Mouse (Mus musculus) ovary, postnatal 36 days (tissue): ENCODE measurements around the gene Snx13.

Source experiments
- DNase-seq: peaks from one replicate; pipeline ENCODE4 v3.0.0; 2022; ENCODE audit warnings: low spot score, mixed read lengths

Gene Snx13

DNA sequence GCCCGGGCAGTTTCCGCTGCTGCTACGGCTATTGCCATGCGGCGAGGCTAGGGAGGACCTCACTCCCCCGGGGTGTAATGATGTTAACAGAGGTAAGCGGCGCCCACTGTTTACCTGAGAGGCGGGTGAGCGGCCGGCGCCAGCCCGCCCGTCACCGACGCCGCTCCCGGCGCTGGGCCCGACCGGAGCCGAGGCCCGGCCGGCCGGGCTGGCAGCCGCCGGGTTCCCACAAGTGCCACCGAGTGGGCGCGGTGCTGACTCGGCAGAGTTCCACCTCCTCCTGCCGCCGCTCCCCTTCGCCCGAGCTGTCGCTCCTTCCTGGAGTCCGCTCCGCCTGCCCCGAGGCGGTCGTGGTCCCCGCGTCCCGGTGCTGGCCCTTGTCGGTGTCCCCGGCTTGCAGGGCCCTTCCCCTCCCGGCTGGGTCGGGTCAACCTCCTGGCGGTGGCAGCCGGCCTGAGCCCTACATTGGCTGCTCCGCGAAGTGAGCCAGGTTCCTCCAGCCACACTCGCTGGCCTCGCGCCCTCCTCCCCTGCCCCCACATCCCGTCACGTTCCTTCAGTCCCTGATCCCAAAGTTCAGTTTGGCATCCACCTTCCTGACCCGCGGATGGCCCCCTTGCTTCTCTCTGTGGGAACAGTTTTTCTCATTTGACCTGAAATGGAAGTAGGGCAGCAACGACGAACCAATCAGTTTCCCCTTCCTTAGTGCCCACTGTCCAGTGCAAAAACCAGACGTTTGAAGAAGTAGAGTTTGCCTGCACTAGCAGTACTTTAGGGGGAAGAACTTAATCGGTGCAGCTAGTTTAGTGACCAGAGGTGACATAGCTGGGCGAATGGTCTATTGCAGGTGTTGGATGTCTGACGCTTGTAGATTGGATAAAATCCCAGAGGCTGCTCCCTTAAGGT, 587 bp downstream of the Snx13 start:
- peak; percentile 60 for DNase-seq

DNA sequence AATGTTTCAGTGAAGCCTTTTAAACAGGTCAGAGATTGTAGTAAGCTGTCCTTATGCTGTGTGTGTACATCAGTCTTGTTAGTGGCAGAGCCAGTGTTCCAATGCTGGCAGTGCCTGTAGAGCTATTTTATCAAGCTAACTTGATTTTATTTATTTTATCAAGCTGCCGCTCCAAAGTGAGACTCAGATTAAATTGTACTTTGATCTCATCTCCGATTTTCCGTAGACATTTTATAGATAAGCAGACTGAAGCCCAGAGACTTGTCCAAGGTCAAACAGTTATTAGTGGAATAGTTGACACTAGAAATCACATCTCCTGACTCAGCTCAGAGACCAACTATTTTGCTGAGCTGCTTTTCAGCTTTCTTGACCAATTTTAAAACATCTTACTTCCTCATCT, 1.9 kb downstream of the Snx13 start:
- no peak for DNase-seq

DNA sequence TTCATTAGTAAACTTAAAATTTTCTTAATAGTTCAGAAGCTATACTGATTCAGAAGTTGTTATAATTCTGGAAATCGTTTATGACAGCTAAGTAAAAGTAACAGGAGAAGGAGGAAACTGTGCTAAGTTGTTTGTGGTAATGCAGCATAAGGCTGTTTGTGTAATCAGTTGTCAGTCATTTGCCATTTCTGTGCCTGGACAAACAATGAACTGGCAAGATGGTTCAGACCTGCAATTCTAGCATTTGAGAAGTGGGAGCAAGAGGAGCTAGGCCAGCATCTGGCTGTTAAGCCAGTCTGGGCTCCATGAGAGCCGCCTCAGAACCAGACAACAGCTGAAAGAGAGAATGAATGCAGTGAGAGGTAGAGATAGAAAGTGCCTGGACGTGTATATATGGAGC, 3.5 kb downstream of the Snx13 start:
- DNase-seq: no peak

DNA sequence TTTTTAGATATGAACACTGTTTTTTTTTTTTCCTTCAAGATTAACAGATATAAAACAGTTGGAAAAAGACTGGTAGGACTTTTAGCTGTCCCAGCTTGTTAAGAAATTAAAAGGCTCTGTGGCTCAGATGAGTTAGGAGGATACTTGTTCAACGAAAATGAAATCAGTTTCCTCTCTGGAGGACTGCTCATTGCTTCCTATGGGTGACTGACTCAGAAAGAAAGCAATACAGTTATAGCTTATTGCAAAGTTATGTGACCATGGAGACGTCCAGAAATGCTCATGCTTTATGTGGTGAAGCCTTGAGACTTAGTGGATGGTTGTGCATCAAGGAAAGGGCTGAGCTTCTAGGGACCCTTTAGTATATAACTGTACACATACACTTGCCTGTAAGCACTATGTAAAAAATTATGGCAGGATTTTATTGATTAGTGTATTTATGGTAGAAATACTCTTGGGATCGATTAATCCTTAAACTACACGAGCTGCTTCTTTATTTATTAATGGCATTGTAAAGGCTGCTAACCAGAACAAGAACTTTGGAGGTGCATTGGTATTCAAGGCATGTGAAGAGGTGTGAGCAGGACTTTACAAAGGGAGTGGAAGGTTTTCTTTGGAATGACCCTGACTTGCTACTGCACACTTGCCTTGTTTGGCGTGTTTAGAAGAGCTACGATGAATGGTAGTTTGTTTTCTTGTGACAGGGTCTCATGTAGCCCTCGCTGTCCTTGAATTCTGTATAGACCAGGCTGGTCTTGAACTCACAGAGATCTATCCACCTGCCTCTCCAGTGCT, 4.2 kb downstream of the Snx13 start:
- no peak for DNase-seq

DNA sequence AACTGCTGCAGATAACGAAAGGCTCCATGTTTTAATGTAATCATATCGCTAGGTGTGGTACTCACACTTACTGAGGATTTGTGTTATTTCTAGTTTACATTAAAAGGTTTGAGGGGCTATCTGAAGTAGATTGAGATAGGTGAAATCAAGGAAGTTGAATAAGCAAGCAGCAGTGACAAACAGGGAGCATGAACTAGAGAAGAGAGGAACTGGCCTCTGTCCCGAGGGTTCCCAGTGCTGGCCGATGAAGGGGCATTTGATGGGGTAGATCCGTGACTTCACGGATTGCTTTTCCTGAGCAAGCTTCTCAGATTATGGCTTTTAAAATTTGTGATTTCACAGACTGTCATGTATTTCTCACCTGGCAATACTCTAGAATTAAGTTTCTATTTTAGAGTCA, 7.4 kb downstream of the Snx13 start:
- no peak for DNase-seq

DNA sequence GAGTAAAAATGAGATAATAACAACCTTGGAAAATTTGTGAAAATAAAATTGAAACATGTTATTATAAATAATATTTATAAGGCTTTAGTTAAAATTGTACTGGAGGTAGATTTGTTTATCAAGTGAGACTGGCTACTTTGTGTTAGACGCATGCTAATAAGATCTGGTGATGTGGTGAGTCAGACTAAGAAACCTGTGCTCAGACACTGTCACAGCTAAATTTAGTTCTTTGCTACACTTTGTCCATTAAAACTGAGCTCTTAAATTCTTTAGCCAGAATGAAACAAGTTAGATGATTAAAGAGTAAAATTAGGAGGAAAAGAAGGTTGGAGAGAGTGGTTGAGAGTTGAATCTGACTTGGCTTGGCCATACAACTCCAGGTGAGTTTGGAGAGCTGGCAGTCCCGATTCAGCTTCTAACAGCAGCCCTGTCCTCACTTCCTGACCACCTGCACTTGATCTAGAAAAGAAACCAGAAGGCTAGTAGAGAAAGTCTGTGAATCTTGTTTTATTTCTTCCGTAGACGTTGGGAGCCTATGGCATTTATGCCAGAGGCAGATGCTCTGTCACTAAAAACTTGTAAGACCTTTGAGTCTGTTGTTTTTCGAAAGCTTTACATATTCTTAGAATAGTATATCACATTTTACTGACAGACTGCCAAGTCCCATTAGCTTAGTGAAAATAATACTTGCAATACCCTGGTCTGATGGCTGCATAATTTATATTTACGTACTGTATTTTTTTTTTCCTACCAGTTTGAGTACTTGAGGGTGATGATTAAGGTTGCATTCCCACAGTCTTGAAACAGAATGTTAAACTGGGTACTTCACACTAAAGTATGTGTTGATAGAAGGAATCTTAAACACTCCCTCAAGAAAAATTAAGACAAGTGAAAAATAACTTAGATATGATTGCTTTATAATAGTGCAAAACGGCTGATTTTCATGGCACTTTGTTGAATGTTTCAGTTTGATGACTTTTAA, 8.4 kb downstream of the Snx13 start:
- no peak for DNase-seq

DNA sequence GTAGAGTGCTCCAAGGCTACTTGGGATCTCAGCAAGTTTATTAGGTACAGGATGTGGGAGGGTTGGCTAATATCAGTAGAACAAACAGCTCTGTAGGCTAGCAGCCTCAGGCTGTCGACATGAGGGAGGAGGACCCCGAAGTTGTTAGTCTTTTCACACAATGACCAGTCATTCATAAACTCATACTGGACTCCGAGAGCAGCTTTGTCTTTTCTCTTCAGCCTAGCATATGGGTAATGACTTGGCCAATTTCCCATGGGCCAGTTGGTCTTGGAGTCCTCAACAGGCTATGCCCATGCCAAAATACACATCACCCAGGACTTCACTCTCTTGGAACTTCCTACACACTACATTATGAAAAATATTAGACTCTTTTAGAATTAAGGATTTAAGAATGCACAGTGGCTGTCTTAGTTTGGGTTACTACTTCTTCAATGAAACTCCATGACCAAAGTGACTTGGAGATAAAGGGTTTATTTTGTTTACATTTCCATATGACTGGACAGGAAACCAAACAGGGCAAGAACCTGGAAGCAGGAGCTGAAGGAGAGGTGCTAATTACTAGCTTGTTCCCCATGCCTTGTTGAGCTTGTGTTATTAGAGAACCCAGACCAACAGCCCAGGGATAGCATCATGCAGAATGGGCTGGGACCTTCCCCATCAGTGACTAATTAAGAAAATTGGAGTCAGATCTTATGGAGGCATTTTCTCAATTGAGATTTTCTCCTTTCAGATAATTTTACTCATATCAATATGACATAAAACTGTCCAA, 16.9 kb downstream of the Snx13 start:
- DNase-seq: no peak

DNA sequence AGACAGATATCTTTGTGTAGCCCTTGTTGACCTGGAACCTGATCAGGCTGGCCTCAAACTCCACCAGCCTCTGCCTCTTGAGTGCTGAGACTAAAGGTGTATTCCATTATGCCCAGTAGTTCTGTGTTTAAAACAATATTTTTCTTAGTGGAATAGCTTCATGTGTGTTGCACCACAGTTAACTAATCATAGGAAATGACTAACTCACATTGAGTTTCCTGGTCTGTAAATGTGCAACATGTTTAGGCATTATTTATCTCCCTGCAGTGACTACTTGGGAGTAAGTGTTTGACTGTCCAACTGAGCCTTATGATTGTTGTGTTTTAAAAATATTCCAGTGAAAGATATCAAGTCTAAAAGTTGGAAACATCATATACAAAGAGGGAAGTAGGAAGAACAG, 20.6 kb downstream of the Snx13 start:
- no peak for DNase-seq

DNA sequence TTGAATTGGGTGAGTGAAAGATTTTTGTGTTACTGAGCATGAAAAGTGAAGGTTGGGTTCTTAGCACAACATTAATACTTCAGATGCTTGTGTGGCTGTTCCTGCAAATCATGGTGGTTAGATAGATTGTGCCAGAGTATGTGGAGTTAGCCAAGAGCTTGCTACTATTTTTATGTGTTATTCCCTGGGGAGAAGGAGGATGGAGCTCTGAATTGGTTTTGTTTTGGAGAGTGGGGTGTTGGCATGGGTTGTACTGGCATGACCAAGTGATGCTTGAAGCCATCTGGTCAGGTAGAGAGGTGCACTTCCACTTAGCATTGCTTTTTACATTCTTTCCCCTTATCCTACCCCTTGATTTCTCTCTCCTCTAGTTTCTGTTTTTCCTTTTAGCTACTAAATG, 24.4 kb downstream of the Snx13 start:
- no peak for DNase-seq

DNA sequence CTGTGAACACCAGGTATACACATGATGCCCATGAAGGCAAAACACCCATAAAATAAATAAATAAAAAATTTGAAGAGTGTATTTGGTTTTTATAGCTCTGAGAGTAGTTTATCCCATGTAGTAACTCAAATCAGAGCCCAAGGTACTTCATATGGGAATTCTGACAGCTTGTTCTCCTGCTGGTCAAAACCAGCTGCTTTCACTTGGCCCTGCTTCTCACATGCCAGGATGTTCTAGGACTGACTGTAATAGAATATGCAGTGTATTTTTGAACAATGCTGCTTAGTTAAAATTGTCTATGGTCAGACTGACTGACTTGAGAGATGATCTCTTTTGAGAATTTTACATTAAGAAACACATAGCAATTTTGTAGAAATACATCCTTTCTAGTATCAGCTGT, 25.2 kb downstream of the Snx13 start:
- no peak for DNase-seq

DNA sequence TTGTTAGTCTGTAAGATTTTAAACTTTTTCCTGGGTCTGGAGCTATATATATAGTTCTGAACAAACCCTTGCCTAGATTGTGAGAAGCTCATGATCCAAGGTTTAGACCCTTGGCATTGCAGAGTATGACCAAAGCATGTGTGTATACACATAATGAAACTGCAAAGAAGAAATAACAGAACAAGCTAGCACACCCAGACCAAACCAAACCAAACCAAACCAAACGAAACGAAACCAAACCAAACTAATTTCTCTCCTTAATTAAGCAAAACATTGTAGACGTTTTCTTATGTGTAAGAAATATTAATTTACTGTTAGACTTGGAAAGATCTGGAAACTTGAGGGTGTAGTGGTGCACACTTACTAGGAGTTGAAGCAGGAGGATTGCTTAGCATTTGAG, 29.0 kb downstream of the Snx13 start:
- DNase-seq: no peak

DNA sequence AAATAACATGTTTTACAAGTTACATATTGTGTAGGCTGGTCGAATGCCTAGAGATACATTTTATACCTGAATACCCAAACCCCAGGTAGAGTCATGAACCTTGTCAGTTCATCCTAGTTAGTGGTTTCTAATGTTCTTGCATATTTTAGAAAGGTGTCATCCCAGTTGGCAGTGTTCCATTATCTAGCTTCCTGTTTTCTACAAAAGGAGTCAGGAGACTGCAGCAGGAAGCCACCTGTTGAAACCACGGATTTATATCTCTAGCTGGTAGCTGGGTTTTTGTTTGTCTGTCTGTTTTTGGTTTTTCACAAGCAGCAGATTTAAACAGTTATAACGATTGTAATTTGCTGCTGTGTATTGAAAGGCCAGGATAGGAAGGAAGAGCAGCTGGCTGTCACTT, 76.6 kb downstream of the Snx13 start:
- no peak for DNase-seq

DNA sequence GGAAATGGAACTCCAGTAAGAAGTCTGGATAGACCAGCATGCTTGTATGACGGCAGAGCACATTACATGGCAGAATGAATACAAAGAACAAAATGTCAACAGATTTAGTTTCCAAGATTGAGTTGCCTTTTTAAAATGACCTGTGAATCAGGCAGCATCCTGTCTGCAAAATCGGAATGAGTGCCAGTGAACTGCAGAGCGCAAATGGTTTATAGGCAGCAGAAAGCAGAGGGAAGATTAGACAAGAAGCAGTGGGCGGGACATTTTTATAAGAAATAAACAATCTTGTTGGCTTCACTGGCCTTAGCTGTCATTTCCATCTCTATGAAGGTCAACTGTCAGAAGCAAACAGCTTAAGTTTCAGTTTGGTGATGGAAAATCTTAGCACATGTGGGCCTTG, 106.2 kb downstream of the Snx13 start:
- no peak for DNase-seq

DNA sequence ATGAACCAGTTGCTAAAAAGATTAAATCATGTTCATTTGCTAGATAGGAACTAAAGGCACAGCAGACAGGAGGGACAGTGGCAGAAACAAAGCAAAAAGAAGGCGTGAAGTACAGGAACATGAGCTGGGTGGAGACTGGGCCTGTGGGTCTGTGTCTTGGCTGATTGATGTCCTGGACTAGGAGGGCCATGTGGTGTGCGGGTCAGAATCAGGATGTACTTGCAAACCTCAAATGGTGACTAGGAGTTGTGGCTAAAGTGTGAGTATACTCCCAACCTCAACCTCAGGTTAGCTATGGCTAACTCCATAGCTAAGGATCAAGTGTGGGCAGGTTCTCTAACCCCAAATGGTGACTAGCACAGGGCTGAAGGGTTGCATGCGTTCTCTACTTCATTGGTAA, 107.2 kb downstream of the Snx13 start:
- no peak for DNase-seq

DNA sequence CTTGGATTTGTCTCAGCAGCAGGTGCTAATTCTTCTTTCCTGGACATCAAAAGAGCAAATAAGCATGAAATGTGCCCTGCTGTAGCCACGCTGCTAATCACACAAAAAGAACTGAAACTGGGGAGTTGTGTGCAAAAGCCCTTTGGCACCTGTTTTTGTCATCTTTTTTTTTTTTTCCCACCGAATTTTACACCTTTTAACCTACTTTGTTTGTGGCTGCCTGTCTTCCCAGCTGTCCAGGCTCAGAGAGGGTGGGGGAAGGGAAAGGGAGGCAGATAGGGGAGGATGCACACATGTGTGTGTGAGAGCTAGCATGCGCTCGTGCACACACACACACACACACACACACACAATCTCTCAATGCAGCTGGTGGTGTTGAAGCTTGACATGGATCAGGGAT, 110.3 kb downstream of the Snx13 start:
- DNase-seq: no peak

DNA sequence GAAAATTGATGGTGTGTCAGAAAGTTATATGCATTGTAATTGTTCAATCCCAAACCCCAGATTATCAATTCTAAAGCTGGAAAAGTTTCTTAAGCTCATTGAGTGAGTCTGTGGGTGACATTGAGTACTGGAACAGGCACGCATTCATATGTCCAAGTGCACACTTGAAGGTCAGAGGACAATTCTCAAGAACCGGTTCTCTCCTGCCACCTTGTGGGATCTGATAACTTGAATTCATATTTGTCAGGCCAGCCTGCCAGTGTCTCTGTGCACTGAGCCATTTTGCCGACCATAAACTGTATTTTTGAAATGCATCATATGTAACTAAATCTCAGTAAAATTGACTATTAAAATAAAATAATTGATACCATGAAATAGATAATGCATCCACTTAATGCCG, 114.7 kb downstream of the Snx13 start:
- DNase-seq: no peak

DNA sequence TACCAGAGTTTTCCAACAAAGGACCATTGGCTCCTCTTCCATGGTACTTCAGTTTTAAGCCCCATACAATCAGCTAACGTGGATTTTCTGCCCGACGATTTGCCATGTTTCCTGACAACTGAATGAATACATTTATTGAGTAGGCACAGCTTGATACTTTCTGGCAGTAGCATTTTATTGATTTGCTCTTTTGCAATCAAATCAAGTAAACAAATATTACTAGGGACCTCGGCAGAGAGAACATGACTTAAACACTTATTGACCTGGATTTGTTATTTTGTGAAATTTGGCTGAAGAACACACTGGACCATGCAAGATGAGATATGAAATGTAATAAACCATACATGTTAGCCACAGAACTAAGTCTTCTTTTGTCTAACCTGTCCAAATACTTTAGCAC, 123.3 kb downstream of the Snx13 start:
- DNase-seq: no peak

DNA sequence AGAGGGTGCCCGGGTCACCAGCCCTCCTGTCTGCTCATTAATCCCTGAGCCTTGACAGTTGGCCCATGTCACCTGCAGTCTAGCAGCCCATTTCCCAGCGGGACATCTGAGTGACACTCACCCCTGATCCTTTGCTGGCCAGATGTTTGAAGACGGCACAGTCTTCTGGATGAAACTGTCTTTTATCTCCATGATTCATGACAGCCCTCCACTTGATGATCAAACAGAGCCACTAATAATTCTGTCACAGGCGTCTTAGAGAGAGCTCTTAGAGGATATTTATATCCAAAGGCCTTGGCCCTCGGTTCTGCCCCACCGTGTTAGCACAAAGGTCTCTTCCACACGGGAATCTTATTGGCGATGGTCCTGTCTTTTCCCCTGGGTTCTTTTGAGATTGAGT, 129.0 kb downstream of the Snx13 start:
- no peak for DNase-seq

DNA sequence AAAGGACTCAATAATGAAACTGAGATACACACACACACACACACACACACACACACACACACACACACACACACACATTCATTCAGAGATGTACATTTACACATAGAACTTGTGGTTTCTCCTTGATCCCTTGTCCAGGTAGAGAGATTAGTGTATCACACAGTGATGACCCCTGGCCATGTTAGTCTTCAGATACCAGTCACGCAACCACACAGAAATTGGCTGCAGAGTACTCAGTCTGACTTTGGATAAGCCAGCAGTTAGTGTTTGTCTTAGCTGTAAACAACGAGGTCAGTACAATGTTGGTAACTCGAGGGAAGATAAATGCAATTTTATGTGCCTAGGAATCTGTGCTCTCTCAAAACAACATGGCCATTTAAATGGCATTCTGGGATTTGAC, 129.6 kb downstream of the Snx13 start:
- DNase-seq: no peak

DNA sequence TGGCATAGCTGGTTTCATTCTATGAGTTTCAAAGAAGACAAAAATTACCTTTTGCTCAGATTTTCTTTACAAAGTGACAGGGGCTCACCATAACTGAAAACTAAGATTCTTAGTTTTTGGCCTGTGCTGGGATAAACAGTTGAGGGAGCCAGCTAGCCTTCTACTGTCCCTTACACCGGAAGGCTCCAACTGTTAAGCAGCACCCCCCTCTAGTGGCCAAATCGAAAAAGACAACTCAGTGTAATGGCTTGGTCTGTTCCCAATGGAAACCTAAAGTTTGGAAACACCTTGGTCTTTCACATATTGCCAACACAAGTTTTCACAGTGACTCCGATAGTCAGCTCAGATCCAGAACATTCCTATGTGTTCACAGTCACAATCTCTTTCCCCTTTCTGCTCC, 135.7 kb downstream of the Snx13 start:
- peak; percentile 57 for DNase-seq

DNA sequence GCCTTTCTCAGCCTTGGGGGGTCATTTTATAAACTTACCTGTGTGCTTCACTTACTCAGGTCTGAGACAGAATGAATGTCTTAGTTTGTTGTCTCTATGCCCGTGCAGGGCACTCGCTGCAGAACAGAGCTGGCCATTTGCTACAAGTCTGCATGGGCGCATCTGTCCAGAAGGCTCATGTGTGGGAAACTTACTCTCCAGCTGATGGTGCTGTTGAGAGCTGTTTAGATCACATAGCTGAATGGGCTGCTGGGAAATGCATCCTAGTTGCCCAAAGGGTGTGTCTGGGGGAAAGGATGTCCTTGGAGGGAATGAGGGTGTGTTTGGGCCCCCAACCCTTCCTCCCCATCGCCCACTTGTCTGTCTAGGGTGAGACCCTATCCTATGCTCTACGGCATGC, 137.3 kb downstream of the Snx13 start:
- no peak for DNase-seq
